Mouse (Mus musculus) bone marrow, adult 2 months (tissue): Measurements from ENCODE around the gene Chp2. TPM values are rescaled to one million over a fixed set of nuclear protein-coding genes. Genes with fewer than 3 reads are reported as not detected.
"Not testable (repeated sequence)": the region's sequence is repeated elsewhere in the genome, so short reads cannot be mapped to it uniquely, and the experiment has no call there.

ENCODE experiments used
- H3K27ac ChIP-seq: fragments of 200-500 bp; 2 replicates; pipeline ENCODE4 v1.5.1; 2012; ENCODE audit warnings: low read depth, mild to moderate bottlenecking, control low read depth, inconsistent platforms, low read length; ENCODE audit not compliant: control insufficient read depth, poor library complexity, insufficient read depth
- H3K4me1 ChIP-seq: fragments of 200-500 bp; 2 replicates; pipeline ENCODE4 v1.6.1; 2011; ENCODE audit warnings: low read length; ENCODE audit not compliant: control insufficient read depth, insufficient read depth
- H3K4me3 ChIP-seq: fragments of 200-500 bp; replicated peaks from 2 replicates; pipeline ENCODE3; 2011; ENCODE audit warnings: mild to moderate bottlenecking, low read depth, low read length, control low read depth; ENCODE audit not compliant: control insufficient read depth
- CTCF ChIP-seq: fragments of 200-500 bp; IDR thresholded peaks from 2 replicates; pipeline ENCODE4 v1.5.1; 2011; ENCODE audit warnings: low read length, control low read depth; ENCODE audit not compliant: control insufficient read depth, insufficient read depth
- POLR2A ChIP-seq: fragments of 200-500 bp; IDR thresholded peaks from 2 replicates; pipeline ENCODE4 v1.6.1; 2011; ENCODE audit warnings: low read depth, mild to moderate bottlenecking, control low read depth, low read length, borderline replicate concordance; ENCODE audit not compliant: control insufficient read depth
- WGBS: fragments of 180-500 bp; shearing (Covaris S2); methylation state at CpG from one replicate; pipeline ENCODE4 v1.1.7; 2018; 5-methylcytosine and 5-hydroxymethylcytosine counted together
- polyA plus RNA-seq: library from polyadenylated mRNA; stranded (reverse); fragments of >200 nt; gene quantifications from 2 replicates; pipeline ENCODE4 v1.2.4, GENCODE M21; 2011; ENCODE audit warnings: low replicate concordance; ENCODE audit not compliant: missing spikeins, insufficient read depth, insufficient read length

The Chp2 gene
- polyA plus RNA-seq, 1 experiment, result 8.3 TPM

DNA sequence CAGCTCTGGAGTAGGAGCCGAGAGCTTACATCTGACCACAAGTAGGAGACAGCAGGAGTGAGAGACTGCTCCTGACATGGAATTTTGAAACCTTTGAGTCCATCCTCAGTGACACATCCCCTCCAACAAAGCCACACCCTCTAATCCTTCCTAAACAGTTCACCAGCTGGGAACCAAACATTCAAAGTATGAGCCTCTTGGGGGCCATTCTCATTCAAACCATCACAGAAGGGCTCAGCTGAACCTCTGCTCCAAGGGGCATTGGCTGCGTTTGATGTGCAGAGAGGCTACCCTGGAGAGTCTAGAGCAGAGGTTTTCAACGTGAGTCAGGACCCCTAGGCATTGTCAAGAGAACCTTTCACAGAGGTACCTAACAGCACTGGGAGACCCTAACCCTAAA, 10.0 kb downstream of the Chp2 start:
- WGBS, result 62% methylated on average over 3 of the region's 3 CpGs
- H3K4me1 ChIP-seq, result no peaks in the 10 kb centered on the region
- no peak overlapping the region for H3K27ac ChIP-seq
- no peak for TF ChIP-seq POLR2A
- TF ChIP-seq CTCF, result no peak
- H3K4me3 ChIP-seq, result no peak overlapping the region

DNA sequence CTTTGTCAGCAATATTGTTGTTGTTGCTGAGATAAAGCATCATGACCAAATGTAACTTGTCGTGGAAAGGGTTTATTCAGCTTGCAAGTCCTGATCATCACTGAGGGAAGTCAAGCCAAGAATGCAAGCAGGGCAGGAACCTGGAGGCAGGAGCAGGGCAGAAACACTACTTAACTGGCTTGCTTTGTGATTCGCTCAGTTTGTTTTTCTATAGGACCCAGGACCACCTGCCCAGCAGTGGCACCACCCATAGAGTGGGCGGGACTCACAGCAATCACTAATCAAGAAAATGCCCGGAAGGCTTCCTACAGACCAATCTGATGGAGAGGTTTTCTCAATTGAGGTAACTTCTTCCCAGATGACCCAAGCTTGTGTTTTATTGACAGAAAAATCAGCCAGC, 10.6 kb downstream of the Chp2 start:
- TF ChIP-seq CTCF (no peak), POLR2A (no peak)
- no peak overlapping the region for H3K4me3 ChIP-seq
- 75% methylated on average over 4 of the region's 4 CpGs for WGBS
- H3K4me1 ChIP-seq, result no peaks in the 10 kb centered on the region
- H3K27ac ChIP-seq, result no peak overlapping the region

DNA sequence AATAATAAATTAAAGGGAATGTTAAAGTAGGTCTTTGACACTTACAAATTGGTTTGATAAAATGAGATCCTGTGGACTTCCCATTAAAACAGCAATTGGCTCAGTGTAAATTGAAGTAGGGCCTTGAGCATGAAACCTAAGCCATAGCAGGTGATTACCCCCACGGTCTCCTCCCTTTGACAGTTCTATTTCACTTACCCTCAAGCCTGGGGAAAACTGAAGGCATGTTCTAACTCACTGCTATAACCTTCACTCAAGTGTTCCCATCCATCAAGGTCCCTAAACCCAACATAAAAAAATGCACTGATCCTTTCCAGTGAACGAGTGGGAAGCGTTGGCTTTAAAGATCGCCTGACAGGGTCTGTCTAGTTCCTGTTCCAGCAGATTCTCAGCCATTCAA, 11.6 kb downstream of the Chp2 start:
- no peak for TF ChIP-seq POLR2A
- no peak for TF ChIP-seq CTCF
- Histone ChIP-seq H3K4me3 (no peak overlapping the region), H3K27ac (no peak overlapping the region), H3K4me1 (no peaks in the 10 kb centered on the region)
- 71% methylated on average over 4 of the region's 4 CpGs for WGBS

DNA sequence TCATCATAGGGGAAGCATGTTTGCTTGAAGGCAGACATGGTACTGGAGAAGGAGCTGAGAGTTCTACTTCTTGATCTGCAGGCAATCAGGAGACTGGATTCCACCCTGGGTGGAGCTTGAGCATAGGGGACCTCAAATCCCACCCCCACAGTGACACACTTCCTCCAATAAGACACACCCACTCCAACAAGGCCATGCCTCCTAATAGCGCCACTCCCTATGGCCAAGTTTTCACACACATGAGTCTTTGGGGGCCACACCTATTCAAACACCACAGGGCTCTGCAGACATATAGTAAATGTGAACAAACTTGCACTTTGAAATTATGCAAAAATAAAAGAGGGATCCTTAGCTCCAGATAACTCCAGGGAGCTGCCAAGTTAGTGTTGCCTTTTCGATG, 19.6 kb downstream of the Chp2 start:
- Histone ChIP-seq H3K4me3 (no peak overlapping the region), H3K27ac (no peak overlapping the region), H3K4me1 (no peaks in the 10 kb centered on the region; the same call in 1 of the 2 replicates)
- WGBS, result 88% methylated on average over 2 of the region's 2 CpGs
- TF ChIP-seq CTCF, result no peak
- no peak for TF ChIP-seq POLR2A

DNA sequence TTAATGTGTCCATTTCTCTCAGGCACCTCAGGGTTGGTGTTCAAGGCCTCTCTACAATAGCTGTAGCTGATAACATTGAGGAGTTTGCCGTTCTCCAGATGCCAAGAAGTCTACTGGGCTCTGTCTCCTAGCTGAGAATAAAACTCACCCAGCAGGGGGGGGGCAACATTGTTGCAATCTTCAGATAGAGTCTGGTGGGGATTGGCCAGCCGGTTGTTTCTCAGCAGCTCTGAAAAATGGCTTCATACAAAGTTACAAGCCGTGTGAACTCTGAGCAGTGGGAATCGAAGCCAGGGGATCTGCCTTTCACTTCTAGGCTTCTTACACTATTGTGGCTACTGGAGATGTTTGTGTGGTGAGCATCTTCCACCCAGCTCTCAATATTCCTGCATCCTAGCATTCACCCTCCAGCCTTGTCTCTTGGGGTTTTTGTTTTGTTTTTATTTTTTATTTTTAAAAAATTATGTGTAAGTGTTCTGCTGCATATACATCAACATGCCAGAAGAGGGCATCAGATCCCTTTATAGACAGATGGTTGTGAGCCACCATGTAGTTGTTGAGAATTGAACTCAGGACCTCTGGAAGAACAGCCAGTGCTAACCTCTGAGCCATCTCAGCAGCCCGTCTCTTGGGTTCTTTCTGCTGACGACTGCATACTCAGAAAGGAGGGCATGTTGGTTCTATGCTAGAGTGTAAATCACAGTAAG, 21.3 kb downstream of the Chp2 start:
- H3K4me1 ChIP-seq, result no peaks in the 10 kb centered on the region; the same call in 1 of the 2 replicates
- H3K4me3 ChIP-seq, result no peak overlapping the region
- no peak overlapping the region for H3K27ac ChIP-seq
- TF ChIP-seq CTCF, result no peak
- TF ChIP-seq POLR2A, result no peak
- 77% methylated on average over 6 of the region's 6 CpGs for WGBS

DNA sequence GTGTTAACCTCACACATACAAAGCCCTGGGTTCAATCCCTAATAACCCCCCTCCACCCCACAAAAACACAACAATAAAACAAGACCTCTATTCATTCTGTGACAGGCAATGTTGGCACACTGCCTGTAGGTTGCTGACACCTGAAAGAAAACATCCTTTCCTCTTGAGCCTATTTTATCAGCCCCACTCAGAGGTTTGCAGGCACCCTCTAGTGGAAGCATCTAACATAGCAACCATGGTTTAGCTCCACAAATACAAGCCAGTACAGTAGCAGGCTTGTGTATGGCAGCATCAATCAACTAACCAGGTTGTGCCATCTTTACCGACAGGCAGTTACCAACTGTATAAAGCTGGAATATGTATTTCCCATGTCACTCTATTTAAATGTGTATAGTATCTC, 23.0 kb downstream of the Chp2 start:
- TF ChIP-seq POLR2A, result no peak
- H3K4me3 ChIP-seq, result no peak overlapping the region
- H3K27ac ChIP-seq, result no peak overlapping the region
- WGBS, result 22% methylated on average over 1 of the region's 1 CpGs
- H3K4me1 ChIP-seq, result no peaks in the 10 kb centered on the region; the same call in 1 of the 2 replicates

DNA sequence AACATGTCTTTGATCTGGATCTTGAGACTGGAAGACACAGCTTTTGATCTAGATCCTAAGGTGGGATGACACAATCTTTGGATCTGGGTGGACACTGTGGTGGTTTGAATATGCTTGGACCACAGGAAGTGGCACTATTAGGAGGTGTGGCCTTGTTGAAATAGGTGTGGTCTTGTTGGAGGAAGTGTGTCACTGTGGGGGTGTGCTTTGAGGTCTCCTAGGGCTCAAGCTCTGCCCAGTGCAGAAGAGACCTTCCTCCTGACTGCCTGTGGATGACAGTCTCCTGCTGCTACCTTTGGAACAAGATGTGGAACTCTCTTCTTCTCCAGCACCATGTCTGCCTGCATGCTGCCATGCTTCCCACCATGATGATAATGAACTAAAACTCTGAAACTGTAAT, 23.4 kb downstream of the Chp2 start:
- H3K27ac ChIP-seq, H3K4me1 ChIP-seq, H3K4me3 ChIP-seq: not testable (repeated sequence)

DNA sequence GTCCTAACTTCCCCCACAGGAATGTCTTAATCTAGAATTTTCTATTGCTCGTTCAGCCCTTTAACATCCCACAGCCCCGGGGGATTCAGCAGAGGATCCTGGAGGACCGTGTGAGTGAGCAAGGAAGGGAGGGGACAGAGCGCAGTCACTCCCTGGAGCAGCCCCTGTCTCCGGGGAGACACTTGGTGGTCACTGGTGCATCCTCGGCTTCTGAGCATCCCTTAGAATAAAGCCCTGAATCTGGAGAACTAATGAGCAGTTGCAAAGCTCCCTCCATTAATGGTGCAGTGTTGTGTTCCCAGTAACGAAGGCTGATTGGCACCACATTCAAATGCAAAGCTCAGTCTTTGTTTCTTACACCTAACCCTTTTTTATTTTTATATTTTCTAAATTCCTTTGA, 24.9 kb downstream of the Chp2 start:
- no peak overlapping the region for H3K27ac ChIP-seq
- H3K4me3 ChIP-seq, result no peak overlapping the region
- no peaks in the 10 kb centered on the region; the same call in 1 of the 2 replicates for H3K4me1 ChIP-seq
- whole genome bisulfite sequencing, result 75% methylated on average over 7 of the region's 7 CpGs
- no peak for TF ChIP-seq CTCF

DNA sequence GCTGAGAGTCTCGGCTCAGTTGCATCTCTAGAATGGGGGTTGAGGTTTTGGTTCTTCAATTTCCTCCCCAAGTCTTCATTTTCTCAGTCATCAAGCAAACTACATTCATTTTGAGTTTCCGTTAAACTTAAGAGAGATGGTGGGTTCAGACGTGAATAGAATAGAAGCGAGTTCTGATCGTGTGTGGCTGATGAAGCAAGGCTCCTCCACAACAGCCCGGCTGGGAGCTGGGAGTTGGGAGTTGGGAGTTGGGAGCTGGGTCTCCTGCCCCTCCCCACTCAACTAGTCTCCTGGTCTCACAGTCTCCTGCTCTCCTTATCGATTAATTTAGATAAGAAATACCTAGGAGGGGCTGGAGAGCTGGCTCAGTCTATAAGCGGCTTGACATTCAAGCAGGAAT, 25.3 kb downstream of the Chp2 start:
- TF ChIP-seq POLR2A (no peak), CTCF (no peak)
- H3K27ac ChIP-seq, result no peak overlapping the region
- 87% methylated on average over 8 of the region's 8 CpGs for WGBS

More for the DNA sequence above, 25.3 kb downstream of the Chp2 start:
- Histone ChIP-seq H3K4me3 (no peak overlapping the region), H3K4me1 (no peaks in the 10 kb centered on the region; the same call in 1 of the 2 replicates)
